Mouse (Mus musculus) stomach, embryonic 15.5 days (tissue): Measurements from ENCODE around the gene Tenm2. TPM values are rescaled to one million over a fixed set of nuclear protein-coding genes. Genes with fewer than 3 reads are reported as not detected.
A peak's percentile ranks its signal among the peaks of the same experiment; 100 is the strongest.

Experiments
- ATAC-seq: fragments of 200-750 bp; cut with Nextera tagmentation; 2 replicates; pipeline ENCODE4 v1.8.0; 2017; ENCODE audit warnings: low read depth, moderate number of reproducible peaks, moderate TSS enrichment; ENCODE audit not compliant: insufficient read depth, low FRiP score
- H3K27ac ChIP-seq: fragments of 300-500 bp; sonication (generic); 2 replicates; pipeline ENCODE4 v1.5.1; 2015; ENCODE audit warnings: mild to moderate bottlenecking, inconsistent platforms
- H3K27me3 ChIP-seq: fragments of 300-500 bp; sonication (generic); replicated peaks from 2 replicates; pipeline ENCODE4 v1.6.1; 2015; ENCODE audit warnings: inconsistent platforms
- H3K36me3 ChIP-seq: fragments of 300-500 bp; sonication (generic); 2 replicates; pipeline ENCODE4 v1.6.1; 2015; ENCODE audit warnings: inconsistent platforms
- H3K4me1 ChIP-seq: fragments of 300-500 bp; sonication (generic); 2 replicates; pipeline ENCODE4 v1.6.1; 2015; ENCODE audit warnings: inconsistent platforms
- H3K4me2 ChIP-seq: fragments of 300-500 bp; sonication (generic); 2 replicates; pipeline ENCODE4 v1.6.1; 2015; ENCODE audit warnings: mild to moderate bottlenecking, inconsistent platforms
- H3K4me3 ChIP-seq: fragments of 300-500 bp; sonication (generic); replicated peaks from 2 replicates; pipeline ENCODE4 v1.5.1; 2015; ENCODE audit warnings: inconsistent platforms
- H3K9ac ChIP-seq: fragments of 300-500 bp; sonication (generic); 2 replicates; pipeline ENCODE4 v1.6.1; 2015; ENCODE audit warnings: inconsistent platforms
- H3K9me3 ChIP-seq: fragments of 300-500 bp; sonication (generic); 2 replicates; pipeline ENCODE4 v1.6.1; 2016; ENCODE audit warnings: inconsistent platforms
- WGBS: fragments of 180-500 bp; shearing (Covaris S2); methylation state at CpG from one replicate; pipeline ENCODE4 v1.1.7; 2015; 5-methylcytosine and 5-hydroxymethylcytosine counted together
- polyA plus RNA-seq: library from polyadenylated mRNA; unstranded; fragments of >200 nt; fragmentation: Nextera tagmentation; extraction: Ambion mirVana; gene quantifications from 2 replicates; pipeline ENCODE4 v1.2.1, GENCODE M21; 2015

Gene Tenm2
- polyA plus RNA-seq, 1 experiment from 2014 or later = 1.6 TPM

- ATAC-seq = peak; percentile 27; the same call in 1 of the 2 replicates
- WGBS = 54% methylated on average over 11 of the region's 11 CpGs
Measured at GRCm38 (mm10) chr11:36228654-36229053, 1007.1 kb downstream of the Tenm2 start.

GRCm38 (mm10) chr11:36228196-36228595 is 1007.6 kb downstream of the Tenm2 start:
- no peak for ATAC-seq
- Histone ChIP-seq H3K9ac (no peak overlapping the region), H3K9me3 (no peaks in the 10 kb centered on the region), H3K4me2 (no peak overlapping the region), H3K4me3 (no peak overlapping the region), H3K36me3 (no peaks in the 10 kb centered on the region), H3K4me1 (no peaks in the 10 kb centered on the region), H3K27me3 (no peaks in the 10 kb centered on the region), H3K27ac (no peak overlapping the region)
- 74% methylated on average over 6 of the region's 6 CpGs for WGBS

More at GRCm38 (mm10) chr11:36228654-36229053, 1007.1 kb downstream of the Tenm2 start:
- H3K36me3 ChIP-seq = no peaks in the 10 kb centered on the region
- H3K4me3 ChIP-seq = no peak overlapping the region
- no peaks in the 10 kb centered on the region for H3K9me3 ChIP-seq
- H3K9ac ChIP-seq = no peak overlapping the region
- no peaks in the 10 kb centered on the region for H3K4me1 ChIP-seq
- H3K27me3 ChIP-seq = no peaks in the 10 kb centered on the region
- H3K27ac ChIP-seq = no peak overlapping the region
- no peak overlapping the region for H3K4me2 ChIP-seq

GRCm38 (mm10) chr11:36226061-36226460 is 1009.7 kb downstream of the Tenm2 start:
- ATAC-seq = no peak
- H3K36me3 ChIP-seq = no peaks in the 10 kb centered on the region
- WGBS = 62% methylated on average over 3 of the region's 3 CpGs
- no peak overlapping the region for H3K27ac ChIP-seq
- H3K4me3 ChIP-seq = no peak overlapping the region
- H3K4me2 ChIP-seq = no peak overlapping the region
- no peaks in the 10 kb centered on the region for H3K4me1 ChIP-seq
- H3K27me3 ChIP-seq = no peaks in the 10 kb centered on the region
- no peak overlapping the region for H3K9ac ChIP-seq
- H3K9me3 ChIP-seq = no peaks in the 10 kb centered on the region

GRCm38 (mm10) chr11:36223716-36224439 is 1011.9 kb downstream of the Tenm2 start:
- Histone ChIP-seq H3K27ac (no peak overlapping the region), H3K27me3 (no peaks in the 10 kb centered on the region), H3K9ac (no peak overlapping the region), H3K9me3 (no peaks in the 10 kb centered on the region), H3K4me1 (no peaks in the 10 kb centered on the region), H3K4me2 (no peak overlapping the region), H3K4me3 (no peak overlapping the region), H3K36me3 (no peaks in the 10 kb centered on the region)
- ATAC-seq = no peak
- WGBS = 85% methylated on average over 7 of the region's 7 CpGs

- no peak for ATAC-seq
- Histone ChIP-seq H3K36me3 (no peaks in the 10 kb centered on the region), H3K4me1 (no peaks in the 10 kb centered on the region), H3K27me3 (no peaks in the 10 kb centered on the region), H3K27ac (no peak overlapping the region), H3K9ac (no peak overlapping the region), H3K9me3 (no peaks in the 10 kb centered on the region), H3K4me2 (no peak overlapping the region), H3K4me3 (no peak overlapping the region)
- WGBS = 84% methylated on average over 3 of the region's 3 CpGs
Measured at GRCm38 (mm10) chr11:36222071-36222470, 1013.7 kb downstream of the Tenm2 start.

GRCm38 (mm10) chr11:36221271-36221975 is 1014.3 kb downstream of the Tenm2 start:
- Histone ChIP-seq H3K27me3 (no peaks in the 10 kb centered on the region), H3K4me2 (peak overlapping the region; percentile 53), H3K27ac (no peak overlapping the region), H3K36me3 (no peaks in the 10 kb centered on the region), H3K4me3 (no peak overlapping the region; the same call in 1 of the 2 replicates), H3K9me3 (no peaks in the 10 kb centered on the region), H3K4me1 (no peaks in the 10 kb centered on the region), H3K9ac (no peak overlapping the region)
- WGBS = 13% methylated on average over 10 of the region's 10 CpGs
- ATAC-seq = peak; percentile 65; the same call in 1 of the 2 replicates

GRCm38 (mm10) chr11:36220651-36221050 is 1015.1 kb downstream of the Tenm2 start:
- H3K4me3 ChIP-seq = no peak overlapping the region
- H3K4me2 ChIP-seq = no peak overlapping the region
- 19% methylated on average over 5 of the region's 5 CpGs for WGBS
- no peak overlapping the region for H3K9ac ChIP-seq
- H3K27ac ChIP-seq = no peak overlapping the region
- no peaks in the 10 kb centered on the region for H3K36me3 ChIP-seq
- H3K4me1 ChIP-seq = no peaks in the 10 kb centered on the region
- no peaks in the 10 kb centered on the region for H3K9me3 ChIP-seq
- H3K27me3 ChIP-seq = no peaks in the 10 kb centered on the region
- no peak for ATAC-seq

GRCm38 (mm10) chr11:36219586-36219985 is 1016.2 kb downstream of the Tenm2 start:
- 81% methylated on average over 4 of the region's 4 CpGs for WGBS
- Histone ChIP-seq H3K36me3 (no peaks in the 10 kb centered on the region), H3K9me3 (no peaks in the 10 kb centered on the region), H3K9ac (no peak overlapping the region), H3K4me1 (no peaks in the 10 kb centered on the region), H3K4me2 (no peak overlapping the region), H3K27ac (no peak overlapping the region), H3K4me3 (no peak overlapping the region), H3K27me3 (no peaks in the 10 kb centered on the region)
- no peak for ATAC-seq

- Histone ChIP-seq H3K27me3 (no peaks in the 10 kb centered on the region), H3K4me3 (no peak overlapping the region), H3K27ac (no peak overlapping the region), H3K36me3 (no peaks in the 10 kb centered on the region), H3K9me3 (no peaks in the 10 kb centered on the region), H3K4me1 (no peaks in the 10 kb centered on the region), H3K9ac (no peak overlapping the region), H3K4me2 (no peak overlapping the region)
- 70% methylated on average over 3 of the region's 3 CpGs for WGBS
- no peak for ATAC-seq
Measured at GRCm38 (mm10) chr11:36214589-36214988, 1021.2 kb downstream of the Tenm2 start.

GRCm38 (mm10) chr11:36204381-36204780 is 1031.4 kb downstream of the Tenm2 start:
- Histone ChIP-seq H3K27me3 (no peaks in the 10 kb centered on the region), H3K9me3 (no peaks in the 10 kb centered on the region), H3K4me2 (no peak overlapping the region), H3K4me3 (no peak overlapping the region), H3K27ac (no peak overlapping the region), H3K36me3 (no peaks in the 10 kb centered on the region), H3K4me1 (no peaks in the 10 kb centered on the region), H3K9ac (no peak overlapping the region)
- ATAC-seq = no peak
- 80% methylated on average over 6 of the region's 6 CpGs for WGBS

- no peaks in the 10 kb centered on the region for H3K27me3 ChIP-seq
- no peaks in the 10 kb centered on the region for H3K4me1 ChIP-seq
- H3K4me3 ChIP-seq = no peak overlapping the region
- WGBS = 60% methylated on average over 1 of the region's 1 CpGs
- H3K9ac ChIP-seq = no peak overlapping the region
- no peak overlapping the region for H3K4me2 ChIP-seq
- H3K36me3 ChIP-seq = no peaks in the 10 kb centered on the region
- H3K9me3 ChIP-seq = no peaks in the 10 kb centered on the region
- ATAC-seq = no peak
- H3K27ac ChIP-seq = no peak overlapping the region
Measured at GRCm38 (mm10) chr11:36203896-36204295, 1031.9 kb downstream of the Tenm2 start.

GRCm38 (mm10) chr11:36194348-36194747 is 1041.4 kb downstream of the Tenm2 start:
- Histone ChIP-seq H3K4me1 (no peaks in the 10 kb centered on the region), H3K36me3 (no peaks in the 10 kb centered on the region), H3K9me3 (no peaks in the 10 kb centered on the region), H3K4me2 (no peak overlapping the region), H3K4me3 (no peak overlapping the region), H3K9ac (no peak overlapping the region), H3K27me3 (no peaks in the 10 kb centered on the region), H3K27ac (no peak overlapping the region)
- ATAC-seq = no peak
- WGBS = 61% methylated on average over 2 of the region's 2 CpGs
